Mouse (Mus musculus) Patski (cell line): Measurements from ENCODE around the gene Smim4. TPM values are rescaled to one million over a fixed set of nuclear protein-coding genes. Genes with fewer than 3 reads are reported as not detected.
A peak's percentile ranks its signal among the peaks of the same experiment; 100 is the strongest.

Source experiments
- ATAC-seq: fragments of 100-300 bp; one replicate; pipeline ENCODE4 v1.8.0; 2021
- CTCF ChIA-PET: fragments of 350-600 bp; sonication (Branson Sonifier 250); formaldehyde crosslinking; loops from one replicate; lab custom pipeline; 2022; ENCODE audit warnings: inconsistent platforms; lab: Charles Lee
- POLR2A ChIA-PET: fragments of 350-600 bp; sonication (Branson Sonifier 250); formaldehyde crosslinking; loops from one replicate; lab custom pipeline; 2022; ENCODE audit warnings: antibody characterized with exemption, inconsistent platforms; lab: Charles Lee
- DNase-seq: peaks from one replicate; pipeline ENCODE4 v3.0.0-alpha.2; 2011; ENCODE audit warnings: low read depth, low spot score
- H3K27me3 ChIP-seq: fragments of 371-371 bp; one replicate; pipeline ENCODE4 v1.5.1; 2021
- CTCF ChIP-seq: fragments of 100-300 bp; IDR thresholded peaks from one replicate; pipeline ENCODE4 v1.5.1; 2021
- in situ Hi-C: fragments of 300-500 bp; cut with MboI; formaldehyde crosslinking; loops from 3 replicates; pipeline ENCODE4 v1.11.1; 2018; ENCODE audit warnings: low pct_unique_long_range_greater_than_20kb, mixed read lengths
- polyA plus RNA-seq: library from polyadenylated mRNA; unstranded; gene quantifications from one replicate; pipeline ENCODE4 v1.2.3, GENCODE M21; 2021

Smim4 gene
- 75.7 TPM for polyA plus RNA-seq

DNA sequence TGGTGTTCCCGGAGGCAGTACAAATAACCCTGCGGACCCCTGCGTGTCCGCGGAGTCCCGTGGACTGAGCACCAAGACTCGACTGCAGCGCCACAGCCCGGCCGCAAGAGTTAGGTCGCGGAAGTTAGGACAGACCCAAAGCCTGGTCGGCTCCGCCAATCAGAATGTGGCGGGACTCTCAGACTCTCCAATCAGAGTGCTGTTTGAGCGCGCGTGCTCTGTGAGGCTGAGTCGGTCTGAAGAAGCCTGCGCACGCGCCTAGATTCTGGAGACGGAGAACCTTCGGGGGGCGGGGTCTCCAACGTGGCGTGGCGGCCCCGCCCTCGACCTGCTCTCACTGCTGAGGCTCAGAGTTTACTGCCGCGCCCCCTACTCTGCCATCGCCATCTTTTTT, at the start of gene Smim4:
Gene Smim4 (minus strand): TSS at position 131 of the 394 bp plus-strand sequence.
- ATAC-seq (peak; percentile 71), DNase-seq (peak; percentile 86)

DNA sequence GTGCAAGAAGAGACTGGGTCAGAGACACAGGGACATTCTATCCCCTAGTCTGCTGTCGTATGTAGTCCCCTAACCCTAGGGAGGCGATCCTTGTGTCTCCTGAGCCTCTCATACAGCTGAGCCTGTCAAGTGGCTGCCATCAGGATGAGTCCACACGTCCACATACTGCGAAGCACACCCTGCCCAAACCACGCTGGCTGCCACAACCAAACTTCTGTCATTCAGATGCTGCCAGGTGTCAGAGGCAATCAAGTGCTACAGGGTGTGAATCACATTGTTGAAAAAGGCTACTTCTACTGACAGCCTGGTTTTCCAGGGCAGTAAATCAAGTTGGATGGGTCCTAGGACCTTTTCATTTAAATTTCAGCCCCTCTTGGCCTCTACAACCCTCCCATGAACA, 49.0 kb upstream of the Smim4 start:
- in situ Hi-C loops, result no loop called here
- no peak for DNase-seq
- ATAC-seq, result no peak
- TF ChIP-seq CTCF, result no peak
- ChIA-PET CTCF (no interaction called here), POLR2A (no interaction called here)
- no peaks in the 10 kb centered on the region for H3K27me3 ChIP-seq

More for the DNA sequence above, at the start of gene Smim4:
- no peak for TF ChIP-seq CTCF
- ChIA-PET CTCF (interaction anchor here (0.9 to 2.2 kb wide), 5 partner anchors 17 to 126 kb away, joined by 3 to 7 read pairs (median 3); no protein-coding TSS in a partner anchor), POLR2A (interaction anchor here (0.9 to 1.3 kb wide), 4 partner anchors 9 to 126 kb away, joined by 3 to 5 read pairs (median 4); no protein-coding TSS in a partner anchor)
- in situ Hi-C loops, result no loop called here
- no peaks in the 10 kb centered on the region for H3K27me3 ChIP-seq

DNA sequence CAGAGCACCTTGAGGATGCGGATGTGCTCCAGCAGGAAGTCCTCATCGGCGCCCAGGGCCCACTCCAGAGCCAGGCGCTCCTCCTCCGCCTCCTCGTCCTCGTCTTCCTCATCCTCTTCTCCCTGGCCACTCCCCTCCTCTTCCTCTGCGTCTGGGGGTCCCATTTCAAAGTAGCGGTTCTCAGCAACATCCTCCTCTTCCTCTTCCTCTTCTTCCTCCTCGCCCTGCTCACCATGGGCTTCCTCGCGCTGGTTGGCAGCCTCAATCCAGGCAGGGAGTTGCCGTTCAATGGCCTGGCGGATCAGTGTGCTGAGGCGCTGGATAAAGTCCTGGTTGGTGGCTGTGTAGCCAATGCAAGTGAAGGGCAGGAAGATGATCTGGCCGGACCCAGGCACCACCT, 48.5 kb upstream of the Smim4 start:
- DNase-seq, result no peak
- ChIA-PET CTCF (no interaction called here), POLR2A (no interaction called here)
- in situ Hi-C loops, result no loop called here
- TF ChIP-seq CTCF, result no peak
- H3K27me3 ChIP-seq, result no peaks in the 10 kb centered on the region
- ATAC-seq, result no peak

DNA sequence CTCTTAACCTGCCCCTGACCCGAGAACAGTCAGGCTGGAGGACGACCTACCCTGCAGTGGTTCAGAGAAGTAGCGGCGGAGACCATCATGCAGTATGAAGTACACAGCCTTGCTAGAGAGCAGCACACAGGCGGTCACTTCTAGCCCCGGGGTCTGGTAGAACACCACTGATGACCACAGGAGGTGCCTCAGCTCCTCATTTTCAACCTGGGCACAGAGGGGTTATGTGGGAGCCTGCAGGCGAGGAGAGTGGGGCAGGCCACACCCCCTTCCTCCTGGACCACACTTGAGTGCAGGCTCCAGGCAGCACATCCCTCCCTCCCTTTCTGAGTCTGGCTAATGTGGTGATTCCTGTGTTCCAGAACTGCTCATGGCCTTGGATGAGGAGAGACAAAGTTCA, 44.8 kb upstream of the Smim4 start:
- in situ Hi-C loops, result no loop called here

DNA sequence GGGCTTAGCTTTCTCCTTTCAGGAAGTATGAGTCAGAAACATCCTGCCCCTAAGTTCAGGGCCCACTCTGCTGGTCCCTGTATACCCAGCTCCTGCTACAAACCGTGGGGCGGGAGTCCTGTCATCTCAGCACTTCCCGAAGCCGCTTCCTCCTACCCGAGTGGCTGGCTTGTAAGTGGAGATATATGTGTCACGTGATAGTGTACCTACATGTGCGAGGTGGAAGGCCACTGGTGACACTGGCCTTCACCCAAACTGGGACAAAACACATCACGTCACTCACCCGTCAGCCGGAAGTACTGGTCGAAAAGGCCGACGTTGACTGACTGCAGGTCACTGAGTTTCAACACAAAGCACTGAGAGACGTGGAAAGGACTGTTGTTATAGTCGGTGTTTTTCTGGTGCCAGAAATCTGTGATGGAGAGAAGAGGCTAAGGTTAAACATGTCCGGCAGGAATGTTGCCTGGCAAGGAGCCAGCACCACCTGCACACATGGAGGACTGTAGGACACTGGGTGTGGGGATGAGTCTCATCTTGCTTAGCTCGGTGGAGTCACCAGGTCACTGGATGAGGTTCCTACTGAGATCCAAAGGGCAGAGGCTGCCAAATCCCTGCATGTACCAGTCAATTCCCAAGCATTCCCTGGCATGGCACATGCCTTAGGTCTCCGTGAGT, 44.2 kb upstream of the Smim4 start:
- TF ChIP-seq CTCF, result no peak
- ChIA-PET CTCF (no interaction called here), POLR2A (interaction anchor here (1.1 to 1.4 kb wide), 2 partner anchors 15 to 18 kb away, joined by 3 read pairs; no protein-coding TSS in a partner anchor)
- in situ Hi-C loops, result no loop called here
- DNase-seq (no peak), ATAC-seq (no peak)
- no peaks in the 10 kb centered on the region for H3K27me3 ChIP-seq

More for the DNA sequence above, 44.8 kb upstream of the Smim4 start:
- TF ChIP-seq CTCF, result no peak
- H3K27me3 ChIP-seq, result no peaks in the 10 kb centered on the region
- ChIA-PET CTCF (no interaction called here), POLR2A (interaction anchor here (1.1 to 1.4 kb wide), 2 partner anchors 14 to 17 kb away, joined by 3 read pairs; no protein-coding TSS in a partner anchor)
- no peak for DNase-seq
- no peak for ATAC-seq

DNA sequence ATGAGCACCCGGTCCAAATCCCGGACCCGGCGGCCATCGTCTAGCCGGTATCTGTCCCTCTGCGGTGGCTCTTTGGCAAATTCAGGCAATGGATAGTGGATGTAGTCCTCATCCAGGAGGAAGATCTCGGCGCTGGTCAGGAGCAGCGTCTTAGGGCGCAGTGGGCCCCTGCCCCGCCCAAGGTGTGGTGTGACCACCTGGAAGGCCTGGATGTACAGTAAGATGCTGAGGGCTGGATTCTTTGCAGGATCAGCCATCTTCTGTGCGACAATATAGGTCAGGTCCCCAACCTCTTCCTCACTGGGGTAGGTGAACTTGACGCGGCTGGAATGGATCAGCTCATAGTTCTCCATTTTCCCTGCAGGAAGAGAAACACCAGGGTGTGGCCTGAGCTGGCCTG, 43.1 kb upstream of the Smim4 start:
- no peak for TF ChIP-seq CTCF
- in situ Hi-C loops, result no loop called here
- CTCF ChIA-PET, result no interaction called here

DNA sequence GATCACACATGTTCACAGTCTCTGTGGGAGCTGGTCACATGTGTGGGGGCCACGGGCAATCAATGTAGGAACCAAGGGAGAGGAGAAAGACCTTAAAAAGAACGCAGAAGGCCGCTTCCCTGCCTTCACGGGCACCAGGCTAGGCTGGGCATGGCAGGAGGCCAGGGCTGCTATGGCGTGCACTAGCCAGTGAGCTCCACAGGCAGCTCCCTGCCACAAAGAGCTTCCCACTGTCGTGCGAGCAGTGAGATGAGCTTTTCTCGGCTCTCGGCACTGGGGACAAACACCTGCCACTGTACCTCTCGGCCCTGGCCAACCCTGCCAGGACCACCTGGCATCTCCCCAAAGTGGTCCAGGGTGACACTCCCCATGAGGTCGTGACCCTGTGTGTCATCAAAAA, 42.6 kb upstream of the Smim4 start:
- no peak for TF ChIP-seq CTCF
- POLR2A ChIA-PET, result no interaction called here
- in situ Hi-C loops, result no loop called here
- no peaks in the 10 kb centered on the region for H3K27me3 ChIP-seq
- ATAC-seq (no peak), DNase-seq (no peak)
- CTCF ChIA-PET, result no interaction called here

More for the DNA sequence above, 43.1 kb upstream of the Smim4 start:
- DNase-seq (no peak), ATAC-seq (no peak)
- POLR2A ChIA-PET, result no interaction called here
- H3K27me3 ChIP-seq, result no peaks in the 10 kb centered on the region

DNA sequence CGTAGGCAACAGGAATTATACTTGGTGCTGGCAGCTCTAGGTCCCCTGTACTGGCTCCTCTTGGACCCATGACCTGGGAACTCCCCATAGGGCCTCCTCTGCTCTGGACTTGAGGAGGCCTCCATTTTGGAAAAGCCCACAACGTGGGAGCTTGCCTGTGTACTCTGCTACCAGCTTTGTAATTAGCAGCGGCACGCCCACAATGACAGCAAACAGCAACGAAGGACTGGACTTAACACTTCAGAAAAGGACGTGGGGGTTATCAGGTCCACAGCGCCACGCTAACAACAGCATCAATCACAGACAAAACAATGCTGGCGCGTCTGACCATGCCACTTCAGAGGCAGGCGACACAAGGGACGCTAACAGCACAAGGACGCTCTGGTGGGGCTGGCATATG, 42.2 kb upstream of the Smim4 start:
- TF ChIP-seq CTCF, result no peak
- ChIA-PET POLR2A (no interaction called here), CTCF (interaction anchor here (0.9 kb wide), 1 partner anchor 29 kb away, joined by 4 read pairs; no protein-coding TSS in a partner anchor)
- DNase-seq (no peak), ATAC-seq (no peak)
- in situ Hi-C loops, result no loop called here
- no peaks in the 10 kb centered on the region for H3K27me3 ChIP-seq

DNA sequence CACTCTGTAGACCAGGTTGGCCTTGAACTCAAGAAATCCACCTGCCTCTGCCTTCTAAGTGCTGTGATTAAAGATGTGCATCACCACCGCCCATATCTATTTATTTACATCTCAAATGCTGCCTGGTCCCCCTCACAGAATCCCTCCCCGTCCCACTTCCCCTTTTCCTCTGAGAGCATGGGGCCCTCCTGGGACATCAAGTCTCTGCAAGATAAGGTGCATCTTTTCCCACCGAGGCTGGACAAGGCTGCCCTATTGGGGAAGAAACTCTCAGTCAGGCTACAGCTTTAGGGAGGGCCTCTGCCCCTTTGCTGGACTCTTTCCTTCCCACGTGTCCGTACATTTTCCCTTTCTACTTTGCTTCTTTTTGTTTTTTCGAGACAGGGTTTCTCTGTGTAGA, 40.8 kb upstream of the Smim4 start:
- H3K27me3 ChIP-seq, result no peaks in the 10 kb centered on the region
- in situ Hi-C loops, result no loop called here
- CTCF ChIA-PET, result no interaction called here
- TF ChIP-seq CTCF, result no peak
- ATAC-seq, result no peak
- DNase-seq, result no peak
- POLR2A ChIA-PET, result interaction anchor here (1.1 kb wide), 1 partner anchor 21 kb away, joined by 3 read pairs; no protein-coding TSS in a partner anchor

DNA sequence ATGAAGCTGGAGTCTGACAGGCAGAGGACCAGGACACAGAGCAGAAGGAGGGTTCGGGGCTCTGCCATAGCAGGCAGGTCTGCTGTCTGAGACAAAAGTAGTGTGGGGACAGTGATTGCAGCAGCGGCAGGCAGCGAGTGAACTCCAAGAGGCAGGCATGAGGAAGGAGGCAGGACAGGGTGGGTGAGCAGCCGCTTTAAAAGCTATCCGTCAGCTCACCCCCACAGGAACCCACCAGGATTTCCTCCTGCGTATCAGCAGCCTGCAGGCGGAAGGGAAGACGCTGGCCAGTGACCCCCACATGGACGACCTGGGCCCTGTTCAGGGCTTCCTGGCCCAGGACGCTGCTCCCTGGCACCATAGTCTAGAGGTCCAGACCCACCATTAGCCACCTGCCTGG, 39.7 kb upstream of the Smim4 start, which contains the start of gene Stab1:
Gene Stab1 (minus strand): TSS at position 217 of the 400 bp plus-strand sequence.
- ChIA-PET POLR2A (interaction anchor here (0.9 kb wide), 1 partner anchor 37 kb away, joined by 3 read pairs; no protein-coding TSS in a partner anchor), CTCF (interaction anchor here (1.2 to 2.0 kb wide), 2 partner anchors 11 to 13 kb away, joined by 3 to 6 read pairs; no protein-coding TSS in a partner anchor)
- in situ Hi-C loops, result no loop called here
- no peak for ATAC-seq
- no peak for TF ChIP-seq CTCF
- DNase-seq, result no peak
- no peaks in the 10 kb centered on the region for H3K27me3 ChIP-seq

DNA sequence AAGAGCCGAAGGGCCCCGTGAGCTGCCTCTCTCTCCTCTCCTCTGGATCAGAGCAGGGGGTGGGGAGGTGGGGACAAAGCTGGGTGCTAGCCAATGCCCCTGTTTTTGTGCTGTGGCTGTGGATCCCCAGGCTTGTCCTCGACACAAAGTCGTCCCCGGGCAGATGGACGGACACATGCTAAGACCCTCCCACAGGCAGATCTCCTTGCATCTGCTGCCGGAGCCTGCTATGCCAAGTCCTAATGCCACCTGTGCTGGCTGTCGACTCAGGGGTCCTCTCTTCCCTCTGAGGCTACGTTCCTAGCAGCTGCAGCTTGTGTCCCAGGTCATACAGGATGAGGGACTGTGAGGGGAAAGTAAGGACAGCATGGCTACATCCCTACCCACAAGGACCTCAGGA, 38.1 kb upstream of the Smim4 start:
- ChIA-PET CTCF (interaction anchor here (0.9 to 2.2 kb wide), 5 partner anchors 12 to 30 kb away, joined by 4 to 7 read pairs (median 4); no protein-coding TSS in a partner anchor), POLR2A (interaction anchor here (1.1 to 2.2 kb wide), 2 partner anchors 16 to 37 kb away, joined by 3 to 8 read pairs; no protein-coding TSS in a partner anchor)
- in situ Hi-C loops, result no loop called here
- no peaks in the 10 kb centered on the region for H3K27me3 ChIP-seq
- ATAC-seq, result no peak
- no peak for TF ChIP-seq CTCF
- DNase-seq, result no peak
